Mouse (Mus musculus) adrenal gland, postnatal 4 days (tissue): Measurements from ENCODE around the gene Tubgcp3. TPM values are rescaled to one million over a fixed set of nuclear protein-coding genes. Genes with fewer than 3 reads are reported as not detected.

Source experiments
- microRNA-seq: library from miRNA; unstranded; fragments of <30 nt; microRNA quantifications from one replicate; pipeline ENCODE4 v1.2.0, GENCODE M21; 2021
- total RNA-seq, 2 experiments: library from RNA; stranded (reverse); gene quantifications; 2 replicates each; pipeline ENCODE4 v1.2.3; 2021

Gene Tubgcp3
- total RNA-seq, 2 experiments from 2014 or later = 47.5 to 48.7 TPM

Small RNA genes lying within 50 kb of the gene (microRNA-seq; reads per million reads assigned to microRNA genes)
- gene Gm26483 = not detected

Other genes starting within 250 kb of the Tubgcp3 start
- not detected for gene Spaca7, start 99.2 kb downstream of the Tubgcp3 start, total RNA-seq
- gene Atp11a, start 84.8 kb upstream of the Tubgcp3 start, total RNA-seq = 10 to 100 TPM; 79.4 to 92.9 TPM
- gene Mcf2l, start 201.6 kb upstream of the Tubgcp3 start, total RNA-seq = 10 to 100 TPM; 37.7 to 49.5 TPM